Mouse (Mus musculus): ENCODE results near the gene Tubb2b. TPM values are rescaled to one million over a fixed set of nuclear protein-coding genes. Genes with fewer than 3 reads are reported as not detected.

Gene Tubb2b
- total RNA-seq, 1 experiment: 139 TPM

DNA sequence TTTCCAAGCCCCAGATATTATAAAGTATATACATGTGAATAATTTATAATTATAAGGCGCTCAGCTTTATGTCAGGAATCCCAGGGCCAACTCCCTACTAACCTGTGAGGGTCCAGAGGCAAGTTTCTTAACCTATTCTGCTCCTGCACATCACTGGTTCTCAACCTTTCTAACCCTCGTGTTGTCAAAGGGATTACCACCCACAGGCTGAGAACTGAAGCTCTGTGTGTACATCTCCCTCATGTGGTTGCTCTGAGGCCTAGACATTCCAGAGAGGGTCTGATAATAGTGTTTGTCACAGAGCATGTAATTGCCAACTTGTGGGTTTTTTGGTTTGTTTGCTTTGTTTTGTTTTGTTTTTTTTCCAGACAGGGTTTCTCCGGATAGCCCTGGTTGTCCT, 16.6 kb upstream of the Tubb2b start:
- H3K4me1 ChIP-seq (ENCODE audit: control insufficient read depth in 2 of 2, insufficient read depth in 2 of 2, low read length in 2 of 2, poor library complexity in 1 of 2): peaks cover 16 to 19% of the 10 kb centered on the region in 2 experiments
- no peaks in the 10 kb centered on the region for H3K9me3 ChIP-seq (ENCODE audit: control insufficient read depth, insufficient read depth, low read depth, low read length)
- H3K4me3 ChIP-seq (ENCODE audit: insufficient read depth in 1 of 2, low read depth in 1 of 2, low read length in 2 of 2, poor library complexity in 1 of 2, severe bottlenecking in 1 of 2): no peak overlapping the region
- no peak overlapping the region for H3K9ac ChIP-seq (ENCODE audit: insufficient read depth, low read depth, low read length, poor library complexity, severe bottlenecking)
- no peak for DNase-seq (ENCODE audit: low read depth, low spot score)
- in situ Hi-C loops (cut with MboI; ENCODE audit: low sequenced_read_pairs in 2 of 2, unreplicated experiment in 2 of 2): no loop called here
- no peaks in the 10 kb centered on the region for H3K36me3 ChIP-seq (ENCODE audit: control insufficient read depth, insufficient read depth, low read length, poor library complexity, severe bottlenecking)
- TF ChIP-seq ZC3H11A (IDR thresholded peaks at IDR 0.05; ENCODE audit: borderline replicate concordance, low read depth, low read length): no peak
- no peak for TF ChIP-seq CHD2 (IDR thresholded peaks at IDR 0.05; ENCODE audit: low read depth, low read length)
- TF ChIP-seq HCFC1 (IDR thresholded peaks at IDR 0.05; ENCODE audit: borderline replicate concordance, insufficient read depth, low read length): no peak
- no peak overlapping the region for H3K27ac ChIP-seq (ENCODE audit: insufficient read depth, low read depth, low read length, poor library complexity, severe bottlenecking)

DNA sequence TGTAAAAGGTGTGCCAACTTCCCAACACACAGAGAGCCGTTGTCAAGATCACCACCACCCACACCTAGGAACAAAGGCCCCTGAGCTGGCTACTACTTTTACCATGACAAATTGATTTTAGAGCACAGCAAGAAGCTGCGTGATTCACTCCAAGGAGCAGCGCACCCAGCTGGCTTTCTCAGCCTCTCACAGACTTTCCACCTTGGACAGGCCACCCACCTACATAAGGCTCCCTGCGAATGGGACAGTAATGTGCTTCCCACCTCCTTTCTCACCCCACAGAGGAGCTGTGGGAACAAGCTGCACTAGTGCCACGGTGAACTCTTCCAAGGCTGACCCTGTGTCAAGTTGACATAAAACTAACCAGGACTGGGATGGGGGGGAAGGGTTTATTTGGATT, 13.1 kb upstream of the Tubb2b start:
- Histone ChIP-seq H3K9ac (ENCODE audit: insufficient read depth, low read depth, low read length, poor library complexity, severe bottlenecking) (no peak overlapping the region), H3K9me3 (ENCODE audit: control insufficient read depth, insufficient read depth, low read depth, low read length) (no peaks in the 10 kb centered on the region), H3K27ac (ENCODE audit: insufficient read depth, low read depth, low read length, poor library complexity, severe bottlenecking) (no peak overlapping the region), H3K4me1 (ENCODE audit: control insufficient read depth in 2 of 2, insufficient read depth in 2 of 2, low read length in 2 of 2, poor library complexity in 1 of 2) (peaks cover 4 to 8% of the 10 kb centered on the region in 2 experiments; a peak in 3 of 4 replicates), H3K36me3 (ENCODE audit: control insufficient read depth, insufficient read depth, low read length, poor library complexity, severe bottlenecking) (no peaks in the 10 kb centered on the region), H3K4me3 (ENCODE audit: insufficient read depth in 1 of 2, low read depth in 1 of 2, low read length in 2 of 2, poor library complexity in 1 of 2, severe bottlenecking in 1 of 2) (no peak overlapping the region)
- TF ChIP-seq ZNF384 (IDR thresholded peaks at IDR 0.05; ENCODE audit: low read depth, low read length): no peak
- TF ChIP-seq HCFC1 (IDR thresholded peaks at IDR 0.05; ENCODE audit: borderline replicate concordance, insufficient read depth, low read length): no peak
- TF ChIP-seq CHD2 (IDR thresholded peaks at IDR 0.05; ENCODE audit: low read depth, low read length): no peak
- no peak for DNase-seq (ENCODE audit: low read depth, low spot score)
- in situ Hi-C loops (cut with MboI; ENCODE audit: low sequenced_read_pairs in 2 of 2, unreplicated experiment in 2 of 2): no loop called here

DNA sequence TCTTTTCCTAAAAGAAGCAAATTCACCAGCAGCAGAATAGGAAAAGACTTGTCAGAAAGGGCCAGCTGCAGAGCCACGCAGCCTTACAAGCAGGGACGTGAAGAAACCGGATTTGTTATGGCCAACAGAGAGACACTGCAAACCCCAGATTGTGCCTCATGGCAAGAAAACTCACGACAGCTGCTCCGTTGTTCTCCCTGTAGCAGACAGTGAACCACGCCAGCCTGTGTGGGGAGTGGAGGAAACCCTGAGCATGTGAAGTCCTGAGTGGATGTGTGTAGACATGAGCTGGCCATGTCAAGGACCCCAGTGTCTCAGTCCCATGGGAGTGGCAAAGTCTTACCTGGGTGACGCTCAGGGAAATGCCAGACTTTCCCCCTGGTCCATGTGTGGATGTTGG, 6.3 kb upstream of the Tubb2b start:
- no peak overlapping the region for H3K4me3 ChIP-seq (ENCODE audit: insufficient read depth in 1 of 2, low read depth in 1 of 2, low read length in 2 of 2, poor library complexity in 1 of 2, severe bottlenecking in 1 of 2)
- no peak overlapping the region for H3K9ac ChIP-seq (ENCODE audit: insufficient read depth, low read depth, low read length, poor library complexity, severe bottlenecking)
- no peak overlapping the region for H3K27ac ChIP-seq (ENCODE audit: insufficient read depth, low read depth, low read length, poor library complexity, severe bottlenecking)
- no peaks in the 10 kb centered on the region for H3K9me3 ChIP-seq (ENCODE audit: control insufficient read depth, insufficient read depth, low read depth, low read length)
- in situ Hi-C loops (cut with MboI; ENCODE audit: low sequenced_read_pairs in 2 of 2, unreplicated experiment in 2 of 2): no loop called here
- TF ChIP-seq ZNF384 (IDR thresholded peaks at IDR 0.05; ENCODE audit: low read depth, low read length) (no peak), HCFC1 (IDR thresholded peaks at IDR 0.05; ENCODE audit: borderline replicate concordance, insufficient read depth, low read length) (no peak), ZC3H11A (IDR thresholded peaks at IDR 0.05; ENCODE audit: borderline replicate concordance, low read depth, low read length) (no peak), MAFK (IDR thresholded peaks at IDR 0.05; ENCODE audit: insufficient read depth, low read depth, low read length) (no peak), CHD2 (IDR thresholded peaks at IDR 0.05; ENCODE audit: low read depth, low read length) (no peak)
- no peak for DNase-seq (ENCODE audit: low read depth, low spot score)
- H3K4me1 ChIP-seq (ENCODE audit: control insufficient read depth in 2 of 2, insufficient read depth in 2 of 2, low read length in 2 of 2, poor library complexity in 1 of 2): peaks cover 5 to 13% of the 10 kb centered on the region in 2 experiments; a peak in 3 of 4 replicates
- H3K36me3 ChIP-seq (ENCODE audit: control insufficient read depth, insufficient read depth, low read length, poor library complexity, severe bottlenecking): no peaks in the 10 kb centered on the region

DNA sequence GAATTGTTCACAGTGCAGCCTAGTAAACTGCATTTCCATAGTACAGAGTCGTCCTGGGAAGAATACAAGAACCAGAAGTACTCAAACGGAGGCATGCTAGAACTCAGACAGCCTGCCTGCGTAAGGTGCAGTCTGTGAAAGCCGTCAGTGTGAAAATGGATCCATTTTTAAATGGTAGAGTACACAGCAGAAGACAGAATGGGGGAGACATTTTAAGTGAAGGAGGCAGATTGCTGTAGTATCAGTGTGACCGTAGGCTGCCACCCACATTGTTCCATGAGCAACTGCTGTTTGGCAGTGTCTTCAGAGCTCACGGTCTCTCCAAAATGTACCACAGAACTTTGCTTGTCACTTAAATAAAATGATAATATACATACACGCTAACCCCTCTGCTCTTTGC, 4.0 kb upstream of the Tubb2b start:
- no peak overlapping the region for H3K27ac ChIP-seq (ENCODE audit: insufficient read depth, low read depth, low read length, poor library complexity, severe bottlenecking)
- H3K4me1 ChIP-seq (ENCODE audit: control insufficient read depth in 2 of 2, insufficient read depth in 2 of 2, low read length in 2 of 2, poor library complexity in 1 of 2): peaks cover 5 to 14% of the 10 kb centered on the region in 2 experiments; a peak in 3 of 4 replicates
- no peaks in the 10 kb centered on the region for H3K36me3 ChIP-seq (ENCODE audit: control insufficient read depth, insufficient read depth, low read length, poor library complexity, severe bottlenecking)
- TF ChIP-seq HCFC1 (IDR thresholded peaks at IDR 0.05; ENCODE audit: borderline replicate concordance, insufficient read depth, low read length): no peak
- no peaks in the 10 kb centered on the region for H3K9me3 ChIP-seq (ENCODE audit: control insufficient read depth, insufficient read depth, low read depth, low read length)
- H3K4me3 ChIP-seq (ENCODE audit: insufficient read depth in 1 of 2, low read depth in 1 of 2, low read length in 2 of 2, poor library complexity in 1 of 2, severe bottlenecking in 1 of 2): no peak overlapping the region
- no peak for DNase-seq (ENCODE audit: low read depth, low spot score)
- H3K9ac ChIP-seq (ENCODE audit: insufficient read depth, low read depth, low read length, poor library complexity, severe bottlenecking): no peak overlapping the region
- in situ Hi-C loops (cut with MboI; ENCODE audit: low sequenced_read_pairs in 2 of 2, unreplicated experiment in 2 of 2): no loop called here

DNA sequence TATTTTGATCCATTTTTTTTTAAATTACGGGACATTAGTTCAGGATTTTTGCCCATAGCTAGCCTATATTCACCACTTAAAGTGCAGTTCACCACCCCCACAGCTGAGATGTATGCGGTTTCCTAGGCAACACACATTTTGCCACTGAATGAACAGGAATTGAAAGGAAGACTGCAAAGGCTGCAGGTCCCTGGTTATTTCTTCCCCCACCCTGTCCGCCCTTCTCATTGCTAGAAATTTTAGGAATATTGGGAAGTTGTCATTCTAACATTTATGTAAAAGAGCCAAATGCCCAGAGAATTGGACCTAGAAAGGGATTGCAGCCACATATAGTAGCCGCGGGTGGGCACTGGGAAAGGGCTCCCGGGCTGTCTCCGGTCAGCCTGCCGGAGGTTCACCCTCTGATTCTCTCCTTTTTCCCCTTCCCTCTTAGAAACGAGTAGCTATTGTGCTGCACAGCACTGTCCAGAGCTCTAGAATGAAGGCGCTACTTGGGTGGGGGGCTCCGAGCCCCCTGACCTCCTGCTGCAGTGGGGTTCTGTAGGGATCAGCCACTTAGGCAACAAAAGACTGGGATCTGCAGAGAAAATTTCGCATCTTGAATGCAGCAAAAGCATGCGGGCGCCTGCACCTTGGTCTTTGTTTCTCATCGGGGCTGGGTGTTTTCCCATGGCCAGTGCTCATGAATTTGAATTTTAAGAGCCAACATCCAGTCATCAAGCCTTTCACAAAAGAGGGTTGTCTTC, 3.2 kb upstream of the Tubb2b start:
- H3K4me3 ChIP-seq (ENCODE audit: insufficient read depth in 1 of 2, low read depth in 1 of 2, low read length in 2 of 2, poor library complexity in 1 of 2, severe bottlenecking in 1 of 2): 0 out of 4 replicates have a peak overlapping the region, but pooled peaks of 1 of the 2 experiments have one; percentile 7

More for the DNA sequence above, 3.2 kb upstream of the Tubb2b start:
- no peaks in the 10 kb centered on the region for H3K9me3 ChIP-seq (ENCODE audit: control insufficient read depth, insufficient read depth, low read depth, low read length)
- TF ChIP-seq HCFC1 (IDR thresholded peaks at IDR 0.05; ENCODE audit: borderline replicate concordance, insufficient read depth, low read length): no peak
- TF ChIP-seq ZNF384 (IDR thresholded peaks at IDR 0.05; ENCODE audit: low read depth, low read length): no peak
- no peak for TF ChIP-seq CHD2 (IDR thresholded peaks at IDR 0.05; ENCODE audit: low read depth, low read length)
- peaks cover 4% of the 10 kb centered on the region for H3K36me3 ChIP-seq (ENCODE audit: control insufficient read depth, insufficient read depth, low read length, poor library complexity, severe bottlenecking)
- no peak for DNase-seq (ENCODE audit: low read depth, low spot score)
- in situ Hi-C loops (cut with MboI; ENCODE audit: low sequenced_read_pairs in 2 of 2, unreplicated experiment in 2 of 2): no loop called here
- peaks cover 5 to 19% of the 10 kb centered on the region in 2 experiments; a peak in 3 of 4 replicates for H3K4me1 ChIP-seq (ENCODE audit: control insufficient read depth in 2 of 2, insufficient read depth in 2 of 2, low read length in 2 of 2, poor library complexity in 1 of 2)
- H3K9ac ChIP-seq (ENCODE audit: insufficient read depth, low read depth, low read length, poor library complexity, severe bottlenecking): no peak overlapping the region
- no peak overlapping the region for H3K27ac ChIP-seq (ENCODE audit: insufficient read depth, low read depth, low read length, poor library complexity, severe bottlenecking)
